Mouse (Mus musculus) kidney, postnatal 10 days (tissue): ENCODE measurements around the gene Gm4064.
"Not testable (repeated sequence)": the region's sequence is repeated elsewhere in the genome, so short reads cannot be mapped to it uniquely, and the experiment has no call there.

ENCODE experiments used
- DNase-seq: peaks from one replicate; pipeline ENCODE4 v3.0.0; 2021; ENCODE audit warnings: mixed read lengths

Gm4064 gene

GRCm38 (mm10) chrY:2796105-2796504 is at the start of gene Gm4064:
Gm4064 (minus strand) TSS chrY:2796205.
- DNase-seq = not testable (repeated sequence)

- DNase-seq = not testable (repeated sequence)
Measured at GRCm38 (mm10) chrY:2830380-2830779, 34.4 kb upstream of the Gm4064 start, which contains the start of the genes Rbmy and Gm10256. Rbmy (plus strand) TSS chrY:2830680. Gm10256 (plus strand) TSS chrY:2830699.
